Mouse (Mus musculus) stomach, embryonic 14.5 days (tissue): ENCODE measurements around the gene Ift46. TPM values are rescaled to one million over a fixed set of nuclear protein-coding genes. Genes with fewer than 3 reads are reported as not detected.
A peak's percentile ranks its signal among the peaks of the same experiment; 100 is the strongest.

ENCODE experiments used
- ATAC-seq: fragments of 200-750 bp; cut with Nextera tagmentation; 2 replicates; pipeline ENCODE4 v1.8.0; 2017; ENCODE audit warnings: low read depth, moderate TSS enrichment; ENCODE audit not compliant: insufficient number of reproducible peaks, insufficient read depth, low FRiP score
- H3K27ac ChIP-seq: fragments of 300-500 bp; sonication (generic); 2 replicates; pipeline ENCODE4 v1.5.1; 2014; ENCODE audit warnings: mild to moderate bottlenecking, low read length, moderate library complexity, mixed read lengths
- H3K27me3 ChIP-seq: fragments of 300-500 bp; sonication (generic); 2 replicates; pipeline ENCODE4 v1.6.1; 2014; ENCODE audit warnings: low read length, control low read depth, mixed read lengths; ENCODE audit not compliant: control insufficient read depth, insufficient read depth
- H3K36me3 ChIP-seq: fragments of 300-500 bp; sonication (generic); 2 replicates; pipeline ENCODE4 v1.6.1; 2014; ENCODE audit warnings: mild to moderate bottlenecking, control low read depth, low read length, moderate library complexity, mixed read lengths; ENCODE audit not compliant: control insufficient read depth, insufficient read depth
- H3K4me1 ChIP-seq: fragments of 300-500 bp; sonication (generic); 2 replicates; pipeline ENCODE4 v1.6.1; 2014; ENCODE audit warnings: low read length, control low read depth, mixed read lengths; ENCODE audit not compliant: control insufficient read depth, insufficient read depth
- H3K4me2 ChIP-seq: fragments of 300-500 bp; sonication (generic); replicated peaks from 2 replicates; pipeline ENCODE4 v1.6.1; 2014; ENCODE audit warnings: low read depth, low read length, control low read depth
- H3K4me3 ChIP-seq: fragments of 300-500 bp; sonication (generic); 2 replicates; pipeline ENCODE4 v1.5.1; 2014; ENCODE audit warnings: low read depth, low read length, control low read depth
- H3K9ac ChIP-seq: fragments of 300-500 bp; sonication (generic); replicated peaks from 2 replicates; pipeline ENCODE4 v1.6.1; 2014; ENCODE audit warnings: low read depth, mild to moderate bottlenecking, control low read depth, low read length, moderate library complexity, mixed read lengths
- H3K9me3 ChIP-seq: fragments of 300-500 bp; sonication (generic); 2 replicates; pipeline ENCODE4 v1.6.1; 2016; ENCODE audit warnings: low read depth, low read length, control low read depth; ENCODE audit not compliant: control insufficient read depth
- WGBS: fragments of 180-500 bp; shearing (Covaris S2); extraction: QIAGEN DNeasy Blood & Tissue Kit; methylation state at CpG from one replicate; pipeline ENCODE4 v1.1.7; 2014; 5-methylcytosine and 5-hydroxymethylcytosine counted together
- polyA plus RNA-seq: library from polyadenylated mRNA; unstranded; fragments of >200 nt; fragmentation: Nextera tagmentation; extraction: Ambion mirVana; gene quantifications from 2 replicates; pipeline ENCODE4 v1.2.1, GENCODE M21; 2014

Gene Ift46
- 105 and 119 TPM in 2 replicates for polyA plus RNA-seq

- no peaks in the 10 kb centered on the region for H3K9me3 ChIP-seq
- peak within 1 kb of the TSS; percentile 99 for H3K4me3 ChIP-seq
- peak within 1 kb of the TSS; percentile 98 for H3K9ac ChIP-seq
- peaks cover 14% of the 10 kb centered on the region for H3K4me1 ChIP-seq
- ATAC-seq: peak; percentile 86
- peak within 1 kb of the TSS; percentile 83 for H3K4me2 ChIP-seq
- peak within 1 kb of the TSS; percentile 96 for H3K27ac ChIP-seq
- H3K27me3 ChIP-seq: no peaks in the 10 kb centered on the region
- no peaks in the 10 kb centered on the region for H3K36me3 ChIP-seq
- under 1% methylated on average over 73 of the region's 82 CpGs for WGBS
Measured at GRCm38 (mm10) chr9:44767101-44768028, at the start of gene Ift46, which contains the start of gene Arcn1. Gene Ift46 (plus strand): TSS chr9:44767908. Gene Arcn1 (minus strand): TSS chr9:44767845.

GRCm38 (mm10) chr9:44718937-44719631, 48.6 kb upstream of the Ift46 start:
- no peak overlapping the region for H3K9ac ChIP-seq

GRCm38 (mm10) chr9:44719632-44720357, 47.9 kb upstream of the Ift46 start:
- H3K27me3 ChIP-seq: no peaks in the 10 kb centered on the region
- H3K4me2 ChIP-seq: peak overlapping the region; percentile 88
- 66% methylated on average over 8 of the region's 8 CpGs for WGBS
- peaks cover 30% of the 10 kb centered on the region for H3K4me1 ChIP-seq
- peaks cover 11% of the 10 kb centered on the region for H3K36me3 ChIP-seq
- ATAC-seq: no peak
- H3K27ac ChIP-seq: no peak overlapping the region
- H3K9me3 ChIP-seq: no peaks in the 10 kb centered on the region
- no peak overlapping the region for H3K4me3 ChIP-seq
- H3K9ac ChIP-seq: peak overlapping the region; percentile 67; the same call in 1 of the 2 replicates

More at GRCm38 (mm10) chr9:44718937-44719631, 48.6 kb upstream of the Ift46 start:
- WGBS: 86% methylated on average over 12 of the region's 12 CpGs
- H3K4me2 ChIP-seq: no peak overlapping the region
- peaks cover 13% of the 10 kb centered on the region for H3K36me3 ChIP-seq
- no peaks in the 10 kb centered on the region for H3K27me3 ChIP-seq
- no peak overlapping the region for H3K27ac ChIP-seq
- ATAC-seq: no peak
- H3K4me3 ChIP-seq: no peak overlapping the region
- no peaks in the 10 kb centered on the region for H3K9me3 ChIP-seq
- H3K4me1 ChIP-seq: peaks cover 29% of the 10 kb centered on the region

- peaks cover 30% of the 10 kb centered on the region for H3K4me1 ChIP-seq
- H3K27ac ChIP-seq: peak overlapping the region; percentile 39; the same call in 1 of the 2 replicates
- no peaks in the 10 kb centered on the region for H3K27me3 ChIP-seq
- peaks cover 9% of the 10 kb centered on the region for H3K36me3 ChIP-seq
- peak overlapping the region; percentile 88 for H3K4me2 ChIP-seq
- H3K9me3 ChIP-seq: no peaks in the 10 kb centered on the region
- ATAC-seq: no peak
- WGBS: 17% methylated on average over 9 of the region's 9 CpGs
- peak overlapping the region; percentile 67 for H3K9ac ChIP-seq
- peak overlapping the region; percentile 76 for H3K4me3 ChIP-seq
Measured at GRCm38 (mm10) chr9:44720358-44721153, 47.2 kb upstream of the Ift46 start.

- no peaks in the 10 kb centered on the region for H3K27me3 ChIP-seq
- peak; percentile 86 for ATAC-seq
- no peaks in the 10 kb centered on the region for H3K9me3 ChIP-seq
- H3K36me3 ChIP-seq: peaks cover 1% of the 10 kb centered on the region; the same call in 1 of the 2 replicates
- H3K4me3 ChIP-seq: peak overlapping the region; percentile 76
- peak overlapping the region; percentile 39; the same call in 1 of the 2 replicates for H3K27ac ChIP-seq
- peak overlapping the region; percentile 67 for H3K9ac ChIP-seq
- H3K4me1 ChIP-seq: peaks cover 30% of the 10 kb centered on the region
- under 1% methylated on average over 40 of the region's 40 CpGs for WGBS
- peak overlapping the region; percentile 88 for H3K4me2 ChIP-seq
Measured at GRCm38 (mm10) chr9:44721154-44721876, 46.4 kb upstream of the Ift46 start.

GRCm38 (mm10) chr9:44721877-44722186, 45.9 kb upstream of the Ift46 start:
- Histone ChIP-seq H3K27ac (no peak overlapping the region), H3K4me1 (peaks cover 30% of the 10 kb centered on the region), H3K9ac (no peak overlapping the region), H3K4me2 (peak overlapping the region; percentile 88), H3K36me3 (no peaks in the 10 kb centered on the region), H3K4me3 (no peak overlapping the region), H3K9me3 (no peaks in the 10 kb centered on the region), H3K27me3 (no peaks in the 10 kb centered on the region)
- ATAC-seq: no peak
- WGBS: 76% methylated on average over 3 of the region's 3 CpGs

GRCm38 (mm10) chr9:44722575-44722974, 45.1 kb upstream of the Ift46 start:
- ATAC-seq: no peak
- Histone ChIP-seq H3K27ac (peak overlapping the region; percentile 39; the same call in 1 of the 2 replicates), H3K4me2 (no peak overlapping the region), H3K36me3 (no peaks in the 10 kb centered on the region), H3K9ac (no peak overlapping the region), H3K27me3 (no peaks in the 10 kb centered on the region), H3K4me1 (peaks cover 30% of the 10 kb centered on the region), H3K4me3 (no peak overlapping the region), H3K9me3 (no peaks in the 10 kb centered on the region)
- WGBS: 67% methylated on average over 7 of the region's 7 CpGs
